Mouse (Mus musculus): ENCODE results near the gene Hist1h4b. TPM values are rescaled to one million over a fixed set of nuclear protein-coding genes. Genes with fewer than 3 reads are reported as not detected.

Gene Hist1h4b
- polyA plus RNA-seq, 1 experiment from 2014 or later, result 7.1 TPM

- DNase-seq (ENCODE audit: low spot score), result no peak
- Histone ChIP-seq H3K4me3 (no peak within 1 kb of the TSS), H3K27me3 (replicated peaks; ENCODE audit: low read depth, poor library complexity, severe bottlenecking) (no peaks in the 10 kb centered on the region), H3K9me3 (no peaks in the 10 kb centered on the region), H3K27ac (replicated peaks) (no peak within 1 kb of the TSS), H3K36me3 (replicated peaks) (no peaks in the 10 kb centered on the region), H3K4me1 (0 out of 2 replicates have a peak, but pooled peaks cover 4% of the 10 kb centered on the region)
- 91% methylated on average over 15 of the region's 15 CpGs for WGBS
These were observed 49.7 kb downstream of the Hist1h4b start, which contains the start of gene Slc17a2 for GRCm38 (mm10) chr13:23806422-23807052. Slc17a2 (plus strand) TSS chr13:23806993.

Small RNA genes within 50 kb of the gene (microRNA-seq; reads per million reads assigned to microRNA genes)
- not detected for gene Gm44314
- not detected for gene Gm44484

Other genes starting within 250 kb of the Hist1h4b start
- gene Hist1h4h, start 226.0 kb upstream of the Hist1h4b start, polyA plus RNA-seq (2016; fragmentation: Nextera tagmentation; extraction: Ambion mirVana), result 2.7 and 3.0 TPM in 2 replicates
- gene Hist1h2af, start 223.1 kb upstream of the Hist1h4b start, polyA plus RNA-seq (2016; fragmentation: Nextera tagmentation; extraction: Ambion mirVana), result 4.8 and 5.5 TPM in 2 replicates
- gene Hist1h3g, start 221.6 kb upstream of the Hist1h4b start, polyA plus RNA-seq (2016; fragmentation: Nextera tagmentation; extraction: Ambion mirVana), result 6.5 and 7.7 TPM in 2 replicates
- gene Hist1h2bh, start 213.6 kb upstream of the Hist1h4b start, polyA plus RNA-seq (2016; fragmentation: Nextera tagmentation; extraction: Ambion mirVana), result 1.1 TPM in 2 replicates
- 0.97 and 1.2 TPM in 2 replicates for gene Hist1h3f, start 213.0 kb upstream of the Hist1h4b start, polyA plus RNA-seq (2016; fragmentation: Nextera tagmentation; extraction: Ambion mirVana)
- gene Hist1h4f, start 205.4 kb upstream of the Hist1h4b start, polyA plus RNA-seq (2016; fragmentation: Nextera tagmentation; extraction: Ambion mirVana), result 1.00 and 1.2 TPM in 2 replicates
- gene Hist1h1d, start 203.8 kb upstream of the Hist1h4b start, polyA plus RNA-seq (2016; fragmentation: Nextera tagmentation; extraction: Ambion mirVana), result 0.58 and 0.60 TPM in 2 replicates
- gene Hist1h3e, start 194.6 kb upstream of the Hist1h4b start, polyA plus RNA-seq (2016; fragmentation: Nextera tagmentation; extraction: Ambion mirVana), result 5.8 and 6.8 TPM in 2 replicates
- gene Hist1h2ae, start 185.8 kb upstream of the Hist1h4b start, polyA plus RNA-seq (2016; fragmentation: Nextera tagmentation; extraction: Ambion mirVana), result 96.8 and 97.7 TPM in 2 replicates
- gene Hist1h2bg, start 185.6 kb upstream of the Hist1h4b start, polyA plus RNA-seq (2016; fragmentation: Nextera tagmentation; extraction: Ambion mirVana), result 7.0 and 9.8 TPM in 2 replicates
- gene Hist1h2bf, start 182.8 kb upstream of the Hist1h4b start, polyA plus RNA-seq (2016; fragmentation: Nextera tagmentation; extraction: Ambion mirVana), result 4.0 and 4.8 TPM in 2 replicates
- 0.97 and 3.8 TPM in 2 replicates for gene Hist1h2ad, start 182.6 kb upstream of the Hist1h4b start, polyA plus RNA-seq (2016; fragmentation: Nextera tagmentation; extraction: Ambion mirVana)
- gene Hist1h3d, start 181.2 kb upstream of the Hist1h4b start, polyA plus RNA-seq (2016; fragmentation: Nextera tagmentation; extraction: Ambion mirVana), result 9.3 and 10.5 TPM in 2 replicates
- gene Hist1h4d, start 175.4 kb upstream of the Hist1h4b start, polyA plus RNA-seq (2016; fragmentation: Nextera tagmentation; extraction: Ambion mirVana), result 97.2 and 97.7 TPM in 2 replicates
- gene Hist1h2be, start 135.9 kb upstream of the Hist1h4b start, polyA plus RNA-seq (2016; fragmentation: Nextera tagmentation; extraction: Ambion mirVana), result 3.1 and 4.0 TPM in 2 replicates
- gene Hist1h1e, start 134.5 kb upstream of the Hist1h4b start, polyA plus RNA-seq (2016; fragmentation: Nextera tagmentation; extraction: Ambion mirVana), result 18.4 and 19.5 TPM in 2 replicates
- 0.91 and 1.3 TPM in 2 replicates for gene Hist1h2ac, start 73.1 kb upstream of the Hist1h4b start, polyA plus RNA-seq (2016; fragmentation: Nextera tagmentation; extraction: Ambion mirVana)
- 19.0 and 20.3 TPM in 2 replicates for gene Hist1h2bc, start 72.8 kb upstream of the Hist1h4b start, polyA plus RNA-seq (2016; fragmentation: Nextera tagmentation; extraction: Ambion mirVana)
- gene Hist1h1t, start 61.2 kb upstream of the Hist1h4b start, polyA plus RNA-seq (2016; fragmentation: Nextera tagmentation; extraction: Ambion mirVana), result 0.28 TPM in 1 of 2 replicates, not detected in the other
- gene Hist1h4c, start 58.6 kb upstream of the Hist1h4b start, polyA plus RNA-seq (2016; fragmentation: Nextera tagmentation; extraction: Ambion mirVana), result 6.6 and 6.8 TPM in 2 replicates
- gene Hfe, start 46.2 kb upstream of the Hist1h4b start, polyA plus RNA-seq (2016; fragmentation: Nextera tagmentation; extraction: Ambion mirVana), result 1.5 and 2.0 TPM in 2 replicates
- 9.1 and 9.2 TPM in 2 replicates for gene Hist1h1c, start 18.2 kb upstream of the Hist1h4b start, polyA plus RNA-seq (2016; fragmentation: Nextera tagmentation; extraction: Ambion mirVana)
- 8.6 and 10.0 TPM in 2 replicates for gene Hist1h3c, start 11.4 kb upstream of the Hist1h4b start, polyA plus RNA-seq (2016; fragmentation: Nextera tagmentation; extraction: Ambion mirVana)
- gene Hist1h2bb, start 10.3 kb upstream of the Hist1h4b start, polyA plus RNA-seq (2016; fragmentation: Nextera tagmentation; extraction: Ambion mirVana), result 1.9 and 2.9 TPM in 2 replicates
- 39.1 and 43.8 TPM in 2 replicates for gene Hist1h2ab, start 5.9 kb upstream of the Hist1h4b start, polyA plus RNA-seq (2016; fragmentation: Nextera tagmentation; extraction: Ambion mirVana)
- gene Hist1h3b, start 4.7 kb upstream of the Hist1h4b start, polyA plus RNA-seq (2016; fragmentation: Nextera tagmentation; extraction: Ambion mirVana), result 9.5 and 10.3 TPM in 2 replicates
- gene Hist1h4a, start 4.2 kb downstream of the Hist1h4b start, polyA plus RNA-seq (2016; fragmentation: Nextera tagmentation; extraction: Ambion mirVana), result 0.54 and 0.65 TPM in 2 replicates
- 4.7 and 5.0 TPM in 2 replicates for gene Hist1h3a, start 5.4 kb downstream of the Hist1h4b start, polyA plus RNA-seq (2016; fragmentation: Nextera tagmentation; extraction: Ambion mirVana)
- 2.7 and 4.0 TPM in 2 replicates for gene Hist1h1a, start 6.7 kb downstream of the Hist1h4b start, polyA plus RNA-seq (2016; fragmentation: Nextera tagmentation; extraction: Ambion mirVana)
- 0.26 TPM in 1 of 2 replicates, not detected in the other for gene Trim38, start 12.9 kb downstream of the Hist1h4b start, polyA plus RNA-seq (2016; fragmentation: Nextera tagmentation; extraction: Ambion mirVana)
- not detected in 2 replicates for gene Slc17a2, start 50.0 kb downstream of the Hist1h4b start, polyA plus RNA-seq (2016; fragmentation: Nextera tagmentation; extraction: Ambion mirVana)
- not detected in 2 replicates for gene Slc17a3, start 82.4 kb downstream of the Hist1h4b start, polyA plus RNA-seq (2016; fragmentation: Nextera tagmentation; extraction: Ambion mirVana)
- not detected in 2 replicates for gene Slc17a1, start 110.7 kb downstream of the Hist1h4b start, polyA plus RNA-seq (2016; fragmentation: Nextera tagmentation; extraction: Ambion mirVana)
- not detected in 2 replicates for gene Slc17a4, start 158.0 kb downstream of the Hist1h4b start, polyA plus RNA-seq (2016; fragmentation: Nextera tagmentation; extraction: Ambion mirVana)
- not detected in 2 replicates for gene Hist1h2ba, start 177.1 kb downstream of the Hist1h4b start, polyA plus RNA-seq (2016; fragmentation: Nextera tagmentation; extraction: Ambion mirVana)
- gene Hist1h2aa, start 177.4 kb downstream of the Hist1h4b start, polyA plus RNA-seq (2016; fragmentation: Nextera tagmentation; extraction: Ambion mirVana), result not detected in 2 replicates
- gene Scgn, start 234.2 kb downstream of the Hist1h4b start, polyA plus RNA-seq (2016; fragmentation: Nextera tagmentation; extraction: Ambion mirVana), result 0.14 and 0.31 TPM in 2 replicates

Data from embryonic facial prominence, embryonic 10.5 days (tissue).